Mouse (Mus musculus) ES-E14 (cell line): ENCODE results near the gene 0610009B22Rik. TPM values are rescaled to one million over a fixed set of nuclear protein-coding genes. Genes with fewer than 3 reads are reported as not detected.
A peak's percentile ranks its signal among the peaks of the same experiment; 100 is the strongest.
"Not testable (repeated sequence)": the region's sequence is repeated elsewhere in the genome, so short reads cannot be mapped to it uniquely, and the experiment has no call there.

Source experiments
- DNase-seq: peaks from one replicate; pipeline ENCODE4 v3.0.0-alpha.2; 2013; ENCODE audit warnings: low read depth, low spot score
- H3K27ac ChIP-seq: 2 replicates; pipeline ENCODE4 v1.5.1; 2012; ENCODE audit warnings: low read depth, mild to moderate bottlenecking, low read length, moderate library complexity, mixed read lengths; ENCODE audit not compliant: poor library complexity, insufficient read depth, severe bottlenecking
- H3K36me3 ChIP-seq: 2 replicates; pipeline ENCODE4 v1.6.1; 2012; ENCODE audit warnings: mild to moderate bottlenecking, low read length, moderate library complexity, mixed read lengths; ENCODE audit not compliant: control insufficient read depth, poor library complexity, insufficient read depth, severe bottlenecking
- H3K4me1 ChIP-seq, 2 experiments: fragments of 150-350 bp in 1 of 2; sonication (generic) in 1 of 2; 2 replicates each; pipeline ENCODE4 v1.6.1; 2012; ENCODE audit warnings: low read length in 2 of 2, mild to moderate bottlenecking in 1 of 2, mixed read lengths in 1 of 2; ENCODE audit not compliant: control insufficient read depth in 2 of 2, insufficient read depth in 2 of 2, poor library complexity in 1 of 2
- H3K4me3 ChIP-seq, 2 experiments: fragments of 150-350 bp in 1 of 2; sonication (generic) in 1 of 2; 2 replicates each; pipeline ENCODE4 v1.5.1; 2012; ENCODE audit warnings: low read length in 2 of 2, low read depth in 1 of 2, mild to moderate bottlenecking in 1 of 2, mixed read lengths in 1 of 2; ENCODE audit not compliant: insufficient read depth in 1 of 2, poor library complexity in 1 of 2, severe bottlenecking in 1 of 2
- H3K9ac ChIP-seq: 2 replicates; pipeline ENCODE4 v1.6.1; 2012; ENCODE audit warnings: low read depth, mild to moderate bottlenecking, low read length, mixed read lengths; ENCODE audit not compliant: poor library complexity, insufficient read depth, severe bottlenecking
- H3K9me3 ChIP-seq: fragments of 150-350 bp; sonication (generic); 2 replicates; pipeline ENCODE4 v1.6.1; 2012; ENCODE audit warnings: low read depth, mild to moderate bottlenecking, low read length; ENCODE audit not compliant: control insufficient read depth, insufficient read depth
- CHD2 ChIP-seq: IDR thresholded peaks from 2 replicates; pipeline ENCODE4 v1.6.1; 2014; ENCODE audit warnings: mild to moderate bottlenecking, low read depth, low read length, inconsistent platforms
- HCFC1 ChIP-seq: IDR thresholded peaks from 2 replicates; pipeline ENCODE4 v1.6.1; 2012; ENCODE audit warnings: low read length, inconsistent platforms, borderline replicate concordance; ENCODE audit not compliant: insufficient read depth
- MAFK ChIP-seq: IDR thresholded peaks from 2 replicates; pipeline ENCODE4 v1.6.1; 2014; ENCODE audit warnings: mild to moderate bottlenecking, low read depth, low read length, inconsistent platforms; ENCODE audit not compliant: insufficient read depth
- ZC3H11A ChIP-seq: IDR thresholded peaks from 2 replicates; pipeline ENCODE4 v1.6.1; 2012; ENCODE audit warnings: low read depth, mild to moderate bottlenecking, inconsistent platforms, low read length, borderline replicate concordance
- ZNF384 ChIP-seq: IDR thresholded peaks from 2 replicates; pipeline ENCODE4 v1.6.1; 2012; ENCODE audit warnings: low read depth, low read length, inconsistent platforms
- in situ Hi-C, 2 experiments: fragments of 600-800 bp; cut with MboI; formaldehyde crosslinking; loops; one replicate each; pipeline ENCODE4 v1.15.1; 2025; ENCODE audit warnings: low sequenced_read_pairs in 2 of 2, inconsistent platforms in 1 of 2; ENCODE audit not compliant: unreplicated experiment in 2 of 2
- total RNA-seq: library from RNA; depleted of rRNA; stranded (reverse); fragments of 300-350 nt; gene quantifications from 2 replicates; pipeline ENCODE4 v1.2.3, GENCODE M21; 2012; rRNA removed

Gene 0610009B22Rik
- 21.7 and 38.8 TPM in 2 replicates for total RNA-seq

DNA sequence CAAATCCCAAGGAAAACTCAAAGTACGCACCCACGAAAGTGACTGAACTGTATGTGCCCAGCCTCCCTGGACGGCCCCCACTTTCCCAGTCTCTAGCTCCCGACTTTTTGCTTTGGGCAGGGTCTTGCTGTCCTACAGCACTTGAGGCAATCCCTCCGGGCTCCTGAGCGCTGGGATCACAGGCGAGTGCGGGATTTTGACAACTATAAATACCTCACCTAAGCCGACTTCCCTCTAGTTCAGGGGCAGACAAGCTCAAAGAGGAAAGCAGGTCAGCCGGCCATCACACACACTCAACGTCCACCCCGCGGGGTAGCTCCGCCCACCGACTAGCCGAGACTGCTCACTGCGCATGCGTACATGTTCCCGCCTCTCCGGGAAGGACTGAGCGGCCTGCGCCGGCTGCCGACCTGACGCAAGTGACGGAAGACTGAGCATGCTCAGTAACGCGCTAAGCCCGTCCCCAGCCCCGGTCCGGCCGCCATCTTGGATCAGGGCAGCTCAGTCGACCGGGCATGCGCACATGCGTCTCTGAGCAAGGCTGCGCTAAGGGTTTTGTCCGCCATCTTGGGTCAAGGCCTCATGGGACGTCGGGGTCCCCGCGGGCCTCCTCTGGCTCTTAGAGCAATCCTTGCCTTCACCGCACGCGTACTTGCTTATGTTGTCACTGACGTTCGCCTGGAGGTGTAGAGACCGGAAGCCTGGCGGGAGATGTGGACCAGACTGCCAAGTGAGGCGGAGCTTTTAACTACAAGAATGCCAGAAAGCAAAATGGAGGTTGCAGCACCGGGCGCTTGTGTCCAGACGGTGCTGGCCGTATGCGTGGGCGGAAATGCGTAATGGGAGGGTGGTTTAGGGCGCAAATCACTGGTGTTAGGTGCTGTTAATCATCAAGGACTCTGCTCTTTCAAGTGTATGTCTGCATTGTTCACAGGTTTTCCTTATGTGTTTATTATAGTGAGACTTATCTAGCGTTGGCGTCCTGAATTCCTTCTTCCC is at the start of gene 0610009B22Rik:
TSS of gene 0610009B22Rik (minus strand) at position 545 of the 999 bp plus-strand sequence.
- Histone ChIP-seq H3K9me3 (no peaks in the 10 kb centered on the region), H3K4me3 (peak within 1 kb of the TSS; percentile 89 to 92), H3K9ac (peak within 1 kb of the TSS; percentile 99), H3K36me3 (peaks cover 7% of the 10 kb centered on the region), H3K4me1 (no peaks in the 10 kb centered on the region), H3K27ac (peak within 1 kb of the TSS; percentile 100)
- DNase-seq = peak; percentile 98
- in situ Hi-C loops = loop anchor here in 1 of 2 experiments (10.0 kb wide), 1 partner anchor 74 kb away; the partner anchor contains the start of gene Nhp2
- TF ChIP-seq CHD2 (no peak), HCFC1 (peak; percentile 75)

GRCm38 (mm10) chr11:51734218-51734617 is 45.5 kb upstream of the 0610009B22Rik start:
- H3K4me3 ChIP-seq, in situ Hi-C loops, H3K27ac ChIP-seq, H3K36me3 ChIP-seq, H3K9ac ChIP-seq, H3K4me1 ChIP-seq, DNase-seq, H3K9me3 ChIP-seq: not testable (repeated sequence)

GRCm38 (mm10) chr11:51732883-51733282 is 44.2 kb upstream of the 0610009B22Rik start:
- in situ Hi-C loops = no loop called here
- no peak for DNase-seq
- TF ChIP-seq HCFC1 (no peak), ZNF384 (no peak), ZC3H11A (no peak), MAFK (no peak), CHD2 (no peak)
- H3K4me3 ChIP-seq = no peak overlapping the region
- H3K36me3 ChIP-seq = peaks cover 1% of the 10 kb centered on the region; the same call in 1 of the 2 replicates
- H3K9me3 ChIP-seq = no peaks in the 10 kb centered on the region
- H3K4me1 ChIP-seq = peaks cover 3 to 10% of the 10 kb centered on the region in 2 experiments; a peak in 2 of 4 replicates
- H3K27ac ChIP-seq = no peak overlapping the region
- H3K9ac ChIP-seq = no peak overlapping the region

- TF ChIP-seq MAFK (no peak), ZC3H11A (no peak)
- no peak overlapping the region for H3K9ac ChIP-seq
- H3K36me3 ChIP-seq = peaks cover 4% of the 10 kb centered on the region; the same call in 1 of the 2 replicates
- in situ Hi-C loops = no loop called here
- DNase-seq = no peak
- no peaks in the 10 kb centered on the region for H3K9me3 ChIP-seq
- H3K4me1 ChIP-seq = no peaks in the 10 kb centered on the region
- no peak overlapping the region for H3K4me3 ChIP-seq
- H3K27ac ChIP-seq = no peak overlapping the region
Measured at GRCm38 (mm10) chr11:51721066-51721465, 32.4 kb upstream of the 0610009B22Rik start.

GRCm38 (mm10) chr11:51707080-51707479 is 18.4 kb upstream of the 0610009B22Rik start:
- peaks cover 8% of the 10 kb centered on the region for H3K36me3 ChIP-seq

More at GRCm38 (mm10) chr11:51707080-51707479, 18.4 kb upstream of the 0610009B22Rik start:
- TF ChIP-seq MAFK (no peak), HCFC1 (no peak), ZC3H11A (no peak), CHD2 (no peak), ZNF384 (no peak)
- Histone ChIP-seq H3K9ac (no peak overlapping the region), H3K4me1 (peaks cover 3 to 4% of the 10 kb centered on the region in 2 experiments; a peak in 2 of 4 replicates), H3K9me3 (no peaks in the 10 kb centered on the region), H3K4me3 (no peak overlapping the region), H3K27ac (no peak overlapping the region)
- DNase-seq = no peak
- in situ Hi-C loops = no loop called here
